Mouse (Mus musculus) bone marrow macrophage, adult 2 months (primary cell): Measurements from ENCODE around the gene Col4a5. TPM values are rescaled to one million over a fixed set of nuclear protein-coding genes. Genes with fewer than 3 reads are reported as not detected.

ENCODE experiments used
- H3K27ac ChIP-seq: 2 replicates; pipeline ENCODE4 v1.5.1; 2012; ENCODE audit warnings: low read depth, low read length; ENCODE audit not compliant: insufficient read depth
- H3K4me1 ChIP-seq: 2 replicates; pipeline ENCODE4 v1.6.1; 2012; ENCODE audit warnings: low read length; ENCODE audit not compliant: control insufficient read depth, insufficient read depth
- H3K4me3 ChIP-seq: 2 replicates; pipeline ENCODE4 v1.5.1; 2012; ENCODE audit warnings: mild to moderate bottlenecking, low read length, moderate library complexity; ENCODE audit not compliant: insufficient read depth
- CTCF ChIP-seq: IDR thresholded peaks from 2 replicates; pipeline ENCODE4 v1.5.1; 2012; ENCODE audit warnings: low read depth, mild to moderate bottlenecking, low read length, moderate library complexity
- POLR2A ChIP-seq: IDR thresholded peaks from 2 replicates; pipeline ENCODE4 v1.6.1; 2012; ENCODE audit warnings: mild to moderate bottlenecking, low read depth, low read length, borderline replicate concordance
- polyA plus RNA-seq: library from polyadenylated mRNA; stranded (reverse); fragments of >200 nt; gene quantifications from 2 replicates; pipeline ENCODE4 v1.2.4, GENCODE M21; 2012; ENCODE audit not compliant: missing spikeins, insufficient read depth, insufficient read length

The Col4a5 gene
- polyA plus RNA-seq, result 5.6 and 7.9 TPM in 2 replicates

DNA sequence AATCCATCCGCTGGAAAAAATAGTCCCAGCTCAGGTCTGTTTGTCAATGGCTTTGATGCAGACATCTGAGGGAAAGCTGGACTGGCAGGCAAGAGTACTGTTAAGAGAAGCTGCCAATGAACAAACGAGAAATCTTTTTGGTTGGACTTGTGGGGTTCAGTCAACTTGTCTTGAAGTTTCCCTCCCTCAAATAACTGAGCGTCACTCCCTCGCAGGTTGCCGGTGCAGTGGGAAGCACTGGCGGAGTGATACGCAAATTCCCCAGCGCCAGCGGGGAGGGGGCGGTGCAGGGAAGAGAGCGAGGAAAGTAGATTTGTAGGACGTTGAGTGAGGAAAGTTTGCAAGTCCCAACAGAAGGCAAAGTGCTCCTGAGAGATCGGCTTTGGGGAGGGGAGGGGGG lies at the start of gene Col4a5:
Gene Col4a5, plus strand, starts transcription at position 276 of the 400 bp plus-strand sequence.
- peak within 1 kb of the TSS; percentile 53 for H3K27ac ChIP-seq
- H3K4me3 ChIP-seq, result peak within 1 kb of the TSS; percentile 87
- no peak for TF ChIP-seq CTCF
- no peak for TF ChIP-seq POLR2A
- H3K4me1 ChIP-seq, result peaks cover 3% of the 10 kb centered on the region; the same call in 1 of the 2 replicates

DNA sequence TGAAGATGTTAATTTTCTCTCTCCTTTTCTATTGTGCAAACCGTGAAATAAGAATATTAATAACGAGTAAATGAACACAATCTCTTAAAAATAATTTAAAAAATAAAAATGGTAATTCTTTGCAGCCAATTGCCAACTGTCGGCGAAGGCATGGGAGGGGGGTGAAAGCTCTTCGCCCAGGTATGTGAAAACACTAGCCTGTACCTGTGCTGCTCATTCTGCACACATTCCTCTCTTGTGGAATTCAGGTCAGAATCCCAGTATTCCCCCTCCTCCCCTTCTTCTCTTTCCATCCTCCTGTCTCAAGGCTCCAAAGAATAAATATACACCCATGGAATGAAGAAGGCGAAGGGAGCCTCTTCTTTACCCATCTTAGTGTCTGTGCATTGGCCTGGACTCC lies 38.4 kb upstream of the Col4a5 start:
- H3K4me3 ChIP-seq, result no peak overlapping the region
- H3K4me1 ChIP-seq, result no peaks in the 10 kb centered on the region; the same call in none of the 2 replicates
- H3K27ac ChIP-seq, result no peak overlapping the region
- TF ChIP-seq CTCF, result no peak
- no peak for TF ChIP-seq POLR2A

DNA sequence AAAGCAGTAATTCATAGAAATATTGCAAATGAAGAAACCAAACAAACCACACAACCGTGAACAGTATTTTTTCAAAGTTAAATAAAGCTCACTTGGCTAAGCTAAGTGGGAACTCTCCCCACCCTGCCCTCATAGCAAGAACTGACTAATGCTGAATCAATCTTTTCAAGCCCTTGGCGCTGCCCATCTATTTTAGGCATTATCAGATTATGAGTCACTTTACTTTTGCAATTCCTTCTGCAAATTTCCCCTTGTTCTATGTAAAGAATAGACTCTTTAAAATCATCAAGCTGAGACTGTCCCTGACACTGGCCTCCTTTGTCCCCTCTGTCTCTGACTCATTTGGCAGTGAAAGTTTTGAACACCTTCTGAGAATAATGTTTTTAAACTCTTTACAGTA lies 35.8 kb upstream of the Col4a5 start:
- H3K27ac ChIP-seq, result peak overlapping the region; percentile 21; the same call in 1 of the 2 replicates
- TF ChIP-seq POLR2A, result no peak
- TF ChIP-seq CTCF, result no peak
- H3K4me1 ChIP-seq, result no peaks in the 10 kb centered on the region; the same call in none of the 2 replicates
- H3K4me3 ChIP-seq, result no peak overlapping the region

DNA sequence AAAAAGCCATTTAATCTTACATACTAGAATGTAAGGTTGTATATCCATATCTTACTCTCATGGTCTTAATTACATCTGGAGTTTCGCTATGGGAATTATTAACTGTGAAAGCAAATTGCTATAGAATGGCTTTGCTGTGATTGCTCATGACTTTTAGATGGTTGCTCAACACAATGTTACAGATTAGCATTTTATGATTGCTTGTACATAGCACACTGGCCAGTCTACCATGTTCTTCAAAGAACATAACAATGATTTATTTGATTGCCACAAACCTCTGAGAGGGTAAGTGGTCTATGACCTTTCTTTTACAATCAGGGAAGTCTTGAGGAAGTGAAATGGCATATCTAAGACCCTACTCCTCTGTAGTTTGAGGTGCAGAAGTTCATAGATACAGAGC lies 27.2 kb upstream of the Col4a5 start:
- TF ChIP-seq CTCF, result no peak
- no peak for TF ChIP-seq POLR2A
- H3K4me3 ChIP-seq, result no peak overlapping the region
- H3K4me1 ChIP-seq, result no peaks in the 10 kb centered on the region
- H3K27ac ChIP-seq, result no peak overlapping the region

DNA sequence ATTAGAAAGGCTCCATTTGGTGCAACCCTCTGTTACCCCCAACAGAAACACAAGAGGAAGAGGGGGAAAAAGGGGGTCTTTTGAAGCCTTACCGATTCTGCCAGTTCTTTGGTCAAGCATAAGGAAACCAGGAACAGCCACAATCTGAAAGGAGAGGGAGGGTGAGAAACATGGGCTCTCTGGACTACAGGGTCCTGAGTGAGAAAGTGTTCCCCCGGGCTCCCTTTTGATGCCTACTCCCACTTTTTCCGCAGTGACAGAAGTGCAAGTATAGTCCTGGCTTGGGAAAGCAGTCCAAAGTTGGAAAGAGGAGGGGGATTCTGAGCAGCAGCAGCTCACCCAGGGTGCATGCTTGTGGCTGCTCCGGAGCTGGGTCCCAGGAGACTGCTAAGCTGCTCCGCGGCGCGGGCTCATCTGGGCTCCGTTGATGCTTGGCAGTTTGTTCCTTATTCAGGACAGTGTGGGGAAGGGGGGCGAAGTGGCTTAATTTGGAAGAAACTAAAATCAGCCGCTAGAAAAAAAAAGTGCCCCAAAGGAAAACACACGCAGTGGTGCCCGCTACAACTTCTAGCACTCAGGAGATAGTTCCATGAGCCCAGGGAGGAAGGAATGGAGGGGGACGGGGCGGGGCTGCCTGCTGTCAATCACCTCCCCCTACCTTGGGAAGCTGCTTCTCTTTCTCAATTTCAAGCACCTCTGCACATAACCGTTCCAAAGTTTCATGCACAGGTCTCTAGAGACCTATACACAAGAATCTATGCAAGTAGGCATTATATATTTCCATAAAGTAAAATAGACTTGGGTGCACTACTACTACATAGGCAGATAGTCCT lies 1.5 kb upstream of the Col4a5 start, which contains the start of gene Col4a6:
Gene Col4a6, minus strand, starts transcription at position 607 of the 833 bp plus-strand sequence.
- peak within 1 kb of the TSS; percentile 60 for H3K4me3 ChIP-seq
- peaks cover 3% of the 10 kb centered on the region; the same call in 1 of the 2 replicates for H3K4me1 ChIP-seq
- TF ChIP-seq POLR2A, result no peak
- TF ChIP-seq CTCF, result no peak
- no peak within 1 kb of the TSS for H3K27ac ChIP-seq

DNA sequence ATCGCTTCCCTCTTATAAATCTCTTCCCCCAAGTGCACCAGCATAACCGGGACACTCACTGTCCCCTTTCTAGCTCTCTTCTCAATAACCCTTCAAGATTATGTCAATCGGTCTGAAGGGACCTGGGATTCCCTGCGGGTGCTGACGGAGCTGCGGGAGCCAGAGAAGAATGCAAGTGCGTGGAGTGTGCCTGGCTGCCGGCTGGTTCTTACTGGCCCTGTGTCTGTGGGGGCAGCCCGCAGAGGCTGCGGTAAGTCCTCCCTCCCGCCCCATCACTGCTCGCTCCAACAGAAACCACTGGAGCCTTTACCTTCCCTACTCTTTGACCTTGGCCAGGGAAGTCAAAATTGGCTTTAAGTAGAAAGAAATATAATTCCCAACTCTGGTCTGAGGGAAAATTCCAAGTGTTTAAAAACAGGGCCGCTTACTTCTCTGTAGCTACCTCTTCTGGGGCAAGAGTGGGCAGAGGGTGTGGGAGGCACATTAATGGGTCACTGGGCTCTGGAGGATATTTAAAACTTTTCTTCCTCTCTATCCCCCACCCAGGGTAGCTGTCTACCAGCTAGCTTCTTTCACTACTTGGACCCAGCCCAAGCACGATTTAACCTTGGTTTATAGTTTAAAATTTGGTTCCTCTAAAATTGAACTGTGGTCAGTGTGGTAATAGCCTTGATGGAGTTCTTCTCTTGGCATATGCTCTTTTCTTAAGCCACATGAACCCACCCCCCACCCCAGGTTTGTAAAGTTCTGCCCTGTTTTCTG lies 562 bp downstream of the Col4a5 start:
- Histone ChIP-seq H3K27ac (peak overlapping the region; percentile 53), H3K4me1 (peaks cover 3% of the 10 kb centered on the region; the same call in 1 of the 2 replicates), H3K4me3 (peak overlapping the region; percentile 87)
- TF ChIP-seq POLR2A, result no peak
- no peak for TF ChIP-seq CTCF

DNA sequence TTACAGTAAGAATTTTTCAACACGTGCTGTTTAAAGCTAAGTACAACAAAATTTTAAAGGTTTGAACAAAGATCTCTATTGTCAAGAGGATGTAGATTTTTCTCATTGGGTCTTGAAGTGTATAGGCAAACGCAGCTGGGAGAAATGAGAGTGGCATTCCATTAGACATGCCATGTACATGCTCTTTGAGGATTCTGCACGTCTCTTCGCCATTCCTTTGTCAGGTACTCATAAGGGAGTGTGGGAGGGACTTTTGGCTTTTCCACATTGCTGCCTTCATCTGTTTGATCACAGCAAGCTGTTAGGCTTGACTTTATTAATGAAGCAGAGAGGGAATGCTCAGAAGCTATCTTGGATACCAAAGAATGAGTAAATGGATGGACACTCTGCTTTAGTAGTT lies 19.4 kb downstream of the Col4a5 start:
- no peaks in the 10 kb centered on the region for H3K4me1 ChIP-seq
- H3K4me3 ChIP-seq, result no peak overlapping the region
- no peak overlapping the region for H3K27ac ChIP-seq
- TF ChIP-seq POLR2A (no peak), CTCF (no peak)

DNA sequence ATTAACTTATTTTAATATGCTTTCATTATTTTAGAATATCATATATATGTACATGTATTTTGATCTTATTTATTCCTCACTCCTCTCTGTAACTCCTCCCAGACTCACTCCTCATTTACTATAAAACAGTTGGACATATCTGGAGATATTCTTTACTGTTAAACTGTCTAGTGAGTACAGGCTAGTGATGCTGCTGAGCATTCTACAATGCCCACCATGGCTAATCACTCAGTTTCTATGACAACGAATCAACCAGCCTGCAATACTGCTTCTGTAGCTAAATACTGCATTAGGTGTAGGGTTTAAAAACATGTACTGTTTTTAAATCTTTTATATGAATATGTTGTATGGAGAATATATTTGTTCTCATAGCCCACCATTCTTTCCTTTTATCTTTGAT lies 27.9 kb downstream of the Col4a5 start:
- TF ChIP-seq CTCF, result no peak
- no peak for TF ChIP-seq POLR2A
- Histone ChIP-seq H3K4me1 (no peaks in the 10 kb centered on the region), H3K27ac (no peak overlapping the region), H3K4me3 (no peak overlapping the region)

DNA sequence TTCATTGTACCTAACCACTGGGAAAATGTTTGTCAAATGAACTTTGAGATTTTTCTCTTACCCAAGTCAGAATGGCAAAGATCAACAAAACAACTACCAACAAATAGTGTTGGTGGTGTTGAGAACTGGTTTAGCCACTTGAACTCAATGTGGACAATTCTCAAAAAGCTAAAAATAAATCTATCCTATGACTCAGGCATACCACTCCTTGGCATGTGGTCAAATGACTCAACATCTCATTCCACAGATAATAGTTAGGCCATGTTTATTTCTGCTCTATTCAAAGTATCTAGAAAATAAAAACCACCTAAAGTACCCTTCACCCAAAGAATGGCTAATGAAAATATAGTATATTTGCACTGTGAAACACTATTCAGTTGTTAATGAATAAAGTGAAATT lies 58.3 kb downstream of the Col4a5 start:
- no peaks in the 10 kb centered on the region; the same call in 1 of the 2 replicates for H3K4me1 ChIP-seq
- no peak overlapping the region for H3K27ac ChIP-seq
- H3K4me3 ChIP-seq, result no peak overlapping the region
- no peak for TF ChIP-seq POLR2A
- no peak for TF ChIP-seq CTCF

DNA sequence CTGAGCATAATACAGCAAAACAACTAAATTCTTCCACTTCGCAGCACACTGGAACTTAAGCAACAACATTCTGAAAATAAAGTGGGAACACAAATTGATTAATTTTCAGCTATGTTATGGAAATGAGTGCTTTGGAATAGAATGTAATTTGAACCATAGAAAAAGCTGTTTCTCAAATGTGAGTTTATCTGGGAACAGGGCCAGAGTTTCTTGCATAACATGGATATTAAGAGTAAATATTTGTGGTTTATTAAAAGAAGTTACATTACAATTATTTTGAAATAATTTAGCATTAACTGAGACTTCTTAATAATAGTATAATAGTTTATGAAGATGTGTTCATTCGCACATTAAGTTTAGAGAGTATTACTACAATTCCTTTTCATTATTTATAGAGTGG lies 72.3 kb downstream of the Col4a5 start:
- H3K4me1 ChIP-seq, result no peaks in the 10 kb centered on the region
- TF ChIP-seq POLR2A (no peak), CTCF (no peak)

More for the DNA sequence above, 72.3 kb downstream of the Col4a5 start:
- H3K4me3 ChIP-seq, result no peak overlapping the region
- H3K27ac ChIP-seq, result no peak overlapping the region
